ENCODE assay signal across 9 mouse cellular contexts in the genomic region with DNA sequence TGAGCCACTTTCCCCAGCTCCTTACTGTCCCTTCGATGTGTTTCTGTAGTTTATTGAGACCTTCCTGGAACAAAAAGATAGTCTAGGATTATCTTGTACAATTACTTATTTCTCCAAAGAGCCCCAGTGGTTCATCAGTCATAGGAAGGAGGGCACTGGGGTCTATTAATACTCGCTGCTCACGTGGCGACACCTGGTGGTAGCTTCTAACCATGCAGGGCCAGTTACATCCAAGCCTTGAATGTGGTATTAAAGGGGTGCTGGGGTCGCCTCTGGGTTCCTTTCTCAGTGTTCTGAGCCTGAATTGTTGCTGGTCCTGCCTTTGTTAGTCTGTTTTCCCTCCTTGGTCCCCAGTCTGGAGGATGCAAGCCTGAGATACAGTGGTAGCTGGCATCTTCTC. TPM values are rescaled to one million over a fixed set of nuclear protein-coding genes. Genes with fewer than 3 reads are reported as not detected.
A peak's percentile ranks its signal among the peaks of the same experiment; 100 is the strongest.
DNase-seq lines count a peak whose midpoint lies in the region; ATAC-seq lines count a peak whose summit lies in the region.
"Had no signal": no experiment of that assay in that cellular context is flagged by ENCODE, and none has a peak within 500 bp of the region (broad histone marks: within the 10 kb centered on the region; RNA-seq: fewer than 3 reads in every experiment).

No protein-coding gene starts in this region.

- no peak overlapping the region for H3K4me2 ChIP-seq in hindbrain, embryonic 12.5 days (replicated peaks)
- no peak overlapping the region for H3K4me2 ChIP-seq in midbrain, embryonic 12.5 days (replicated peaks)
- H3K4me2 ChIP-seq: embryonic facial prominence, embryonic 13.5 days had no signal

- H3K36me3 ChIP-seq in hindbrain, embryonic 10.5 days: no peaks in the 10 kb centered on the region
- H3K36me3 ChIP-seq in hindbrain, embryonic 12.5 days: no peaks in the 10 kb centered on the region
- no peaks in the 10 kb centered on the region for H3K36me3 ChIP-seq in midbrain, embryonic 12.5 days
- H3K36me3 ChIP-seq: embryonic facial prominence, embryonic 13.5 days had no signal

- H3K27ac ChIP-seq in hindbrain, embryonic 10.5 days: no peak overlapping the region
- H3K27ac ChIP-seq in hindbrain, embryonic 12.5 days: no peak overlapping the region
- no peak overlapping the region for H3K27ac ChIP-seq in midbrain, embryonic 12.5 days (replicated peaks)
- H3K27ac ChIP-seq: embryonic facial prominence, embryonic 13.5 days had no signal

- WGBS in hindbrain, embryonic 10.5 days: 6% methylated on average over 5 of the region's 5 CpGs
- WGBS in hindbrain, embryonic 12.5 days: 5% methylated on average over 5 of the region's 5 CpGs
- WGBS in midbrain, embryonic 12.5 days: 4% methylated on average over 5 of the region's 5 CpGs

- peak; percentile 76 for DNase-seq in hindbrain, embryonic 10.5 days (ENCODE audit: low spot score)
- DNase-seq in ES-CJ7 (ENCODE audit: low read depth, low spot score): peak; percentile 77
- peak; percentile 25 for DNase-seq in cerebellum, adult 8-10 months
- DNase-seq in gastrocnemius, postnatal 36 days: peak; percentile 30 to 49
- DNase-seq in layer of hippocampus, adult 18-20 months (ENCODE audit: low spot score in 2 of 2): peak; percentile 19 to 78
- DNase-seq in thymus, postnatal 25 days: peak; percentile 52

- H3K4me3 ChIP-seq in hindbrain, embryonic 10.5 days: no peak overlapping the region
- H3K4me3 ChIP-seq in hindbrain, embryonic 12.5 days: no peak overlapping the region
- H3K4me3 ChIP-seq in midbrain, embryonic 12.5 days: no peak overlapping the region
- H3K4me3 ChIP-seq: embryonic facial prominence, embryonic 13.5 days had no signal

- no peaks in the 10 kb centered on the region; the same call in 1 of the 2 replicates for H3K4me1 ChIP-seq in hindbrain, embryonic 10.5 days (replicated peaks)
- no peaks in the 10 kb centered on the region for H3K4me1 ChIP-seq in hindbrain, embryonic 12.5 days
- no peaks in the 10 kb centered on the region for H3K4me1 ChIP-seq in midbrain, embryonic 12.5 days
- H3K4me1 ChIP-seq: embryonic facial prominence, embryonic 13.5 days had no signal

- ATAC-seq in hindbrain, embryonic 12.5 days (ENCODE audit: low FRiP score): no peak
- peak; percentile 16; the same call in 1 of the 2 replicates for ATAC-seq in midbrain, embryonic 12.5 days (ENCODE audit: low FRiP score, low read depth)

- intact Hi-C loops in gastrocnemius, postnatal 36 days (cut with DNase I): loop anchor here (2.0 kb wide), 1 partner anchor 181 kb away; no protein-coding TSS in a partner anchor

- no peak overlapping the region for H3K9ac ChIP-seq in hindbrain, embryonic 12.5 days
- H3K9ac ChIP-seq in midbrain, embryonic 12.5 days (replicated peaks): no peak overlapping the region
- H3K9ac ChIP-seq: embryonic facial prominence, embryonic 13.5 days had no signal

- no peaks in the 10 kb centered on the region for H3K27me3 ChIP-seq in hindbrain, embryonic 10.5 days (ENCODE audit: insufficient read depth, poor library complexity, severe bottlenecking)
- no peaks in the 10 kb centered on the region for H3K27me3 ChIP-seq in hindbrain, embryonic 12.5 days
- H3K27me3 ChIP-seq in midbrain, embryonic 12.5 days: no peaks in the 10 kb centered on the region

- H3K9me3 ChIP-seq in hindbrain, embryonic 10.5 days: no peaks in the 10 kb centered on the region
- no peaks in the 10 kb centered on the region for H3K9me3 ChIP-seq in hindbrain, embryonic 12.5 days (replicated peaks)
- H3K9me3 ChIP-seq in midbrain, embryonic 12.5 days: no peaks in the 10 kb centered on the region
- H3K9me3 ChIP-seq: embryonic facial prominence, embryonic 13.5 days had no signal

RNA-seq across cellular contexts. Expression of a gene that starts 52.9 kb away (rescaled TPM):
- 5.0 and 5.4 TPM in 2 replicates for polyA plus RNA-seq in hindbrain, embryonic 10.5 days (2016; fragmentation: Nextera tagmentation; extraction: Ambion mirVana)
- polyA plus RNA-seq in hindbrain, embryonic 12.5 days (2016; fragmentation: Nextera tagmentation; extraction: Ambion mirVana): 4.9 and 7.5 TPM in 2 replicates
- total RNA-seq in gastrocnemius, postnatal 36 days (2021): 10 to 100 TPM; 77.3 to 80.9 TPM
- total RNA-seq in layer of hippocampus, adult 18-20 months (2021): 1 to 10 TPM; 1.5 to 2.9 TPM
- polyA plus RNA-seq in midbrain, embryonic 12.5 days (2016; fragmentation: Nextera tagmentation; extraction: Ambion mirVana): 3.8 and 4.0 TPM in 2 replicates

Comparison
In these comparisons a context has a peak if more than half of its experiments do, and no peak if none do; other contexts are left out.
1. DNase-seq: peak in every context shown above with its lines; median percentile 77 in ES-CJ7; 76 in hindbrain, embryonic 10.5 days; 52 in thymus, postnatal 25 days; 48 in layer of hippocampus, adult 18-20 months; 40 in gastrocnemius, postnatal 36 days; 25 in cerebellum, adult 8-10 months.